Mouse (Mus musculus) embryonic fibroblast, embryonic 13.5 days (primary cell): ENCODE measurements around the gene Tas2r144.

Source experiments
- CTCF ChIP-seq: IDR thresholded peaks from 2 replicates; pipeline ENCODE4 v1.5.1; 2011; ENCODE audit warnings: mild to moderate bottlenecking, control low read depth, low read length, moderate library complexity, borderline replicate concordance; ENCODE audit not compliant: insufficient read depth
- POLR2A ChIP-seq: IDR thresholded peaks from 2 replicates; pipeline ENCODE4 v1.6.1; 2011; ENCODE audit warnings: low read depth, mild to moderate bottlenecking, control low read depth, low read length, moderate library complexity

DNA sequence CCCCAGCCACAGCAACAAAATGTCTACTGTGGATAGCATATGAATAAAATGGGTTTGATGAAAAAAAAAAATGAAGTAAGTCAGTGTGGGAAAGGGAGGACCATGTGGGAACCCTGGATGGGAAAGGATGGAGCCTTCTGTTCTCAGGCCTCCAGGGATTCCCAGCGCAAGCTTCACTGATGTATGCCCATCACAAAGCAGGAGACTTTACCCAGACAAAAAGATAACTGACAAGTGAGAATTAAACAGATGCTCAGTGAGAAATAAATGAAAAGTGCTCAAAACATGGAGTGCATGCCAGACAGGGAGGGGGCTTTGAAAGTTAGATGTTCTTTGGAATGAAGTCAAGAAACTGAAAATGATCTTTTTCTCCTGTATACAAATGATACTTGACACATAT is 32.9 kb downstream of the Tas2r144 start:
- no peak for TF ChIP-seq POLR2A
- TF ChIP-seq CTCF: no peak
